Mouse (Mus musculus): Measurements from ENCODE around the gene Ddc. TPM values are rescaled to one million over a fixed set of nuclear protein-coding genes. Genes with fewer than 3 reads are reported as not detected.

Ddc gene
- polyA plus RNA-seq, 1 experiment from 2014 or later: 21.1 TPM

GRCm38 (mm10) chr11:11881026-11881782 is 16.7 kb downstream of the Ddc start:
- no peaks in the 10 kb centered on the region for H3K9me3 ChIP-seq
- ATAC-seq (replicated peaks): no peak
- H3K27ac ChIP-seq: no peak overlapping the region
- no peak overlapping the region for H3K4me2 ChIP-seq
- H3K27me3 ChIP-seq (replicated peaks): no peaks in the 10 kb centered on the region
- H3K4me1 ChIP-seq: peaks cover 22% of the 10 kb centered on the region
- 26% methylated on average over 13 of the region's 13 CpGs for WGBS
- H3K36me3 ChIP-seq (replicated peaks): no peaks in the 10 kb centered on the region
- no peak overlapping the region for H3K4me3 ChIP-seq
- H3K9ac ChIP-seq: no peak overlapping the region

GRCm38 (mm10) chr11:11880351-11880750 is 17.6 kb downstream of the Ddc start:
- 90% methylated on average over 7 of the region's 7 CpGs for WGBS
- no peaks in the 10 kb centered on the region for H3K36me3 ChIP-seq (replicated peaks)
- H3K27me3 ChIP-seq (replicated peaks): no peaks in the 10 kb centered on the region
- H3K4me3 ChIP-seq: no peak overlapping the region
- ATAC-seq (replicated peaks): no peak
- peaks cover 20% of the 10 kb centered on the region for H3K4me1 ChIP-seq
- no peak overlapping the region for H3K9ac ChIP-seq
- H3K27ac ChIP-seq: no peak overlapping the region
- H3K4me2 ChIP-seq: no peak overlapping the region
- no peaks in the 10 kb centered on the region for H3K9me3 ChIP-seq

- H3K27me3 ChIP-seq (replicated peaks): no peaks in the 10 kb centered on the region
- no peaks in the 10 kb centered on the region for H3K9me3 ChIP-seq
- H3K36me3 ChIP-seq (replicated peaks): no peaks in the 10 kb centered on the region
- WGBS: 64% methylated on average over 4 of the region's 4 CpGs
- 0 out of 2 replicates have a peak, but pooled peaks have one; percentile 44 for ATAC-seq (replicated peaks)
- no peak overlapping the region for H3K27ac ChIP-seq
- H3K4me1 ChIP-seq: peaks cover 14% of the 10 kb centered on the region
- H3K4me3 ChIP-seq: no peak overlapping the region
- no peak overlapping the region for H3K9ac ChIP-seq
- no peak overlapping the region for H3K4me2 ChIP-seq
Observed at GRCm38 (mm10) chr11:11879699-11880002, 18.3 kb downstream of the Ddc start.

- 0 out of 2 replicates have a peak overlapping the region, but pooled peaks have one; percentile 9 for H3K27ac ChIP-seq
Observed at GRCm38 (mm10) chr11:11878981-11879698, 18.8 kb downstream of the Ddc start.

GRCm38 (mm10) chr11:11878278-11878980 is 19.5 kb downstream of the Ddc start:
- no peak overlapping the region for H3K4me3 ChIP-seq
- WGBS: 17% methylated on average over 11 of the region's 11 CpGs
- no peaks in the 10 kb centered on the region for H3K36me3 ChIP-seq (replicated peaks)
- no peaks in the 10 kb centered on the region for H3K27me3 ChIP-seq (replicated peaks)
- H3K27ac ChIP-seq: no peak overlapping the region
- no peaks in the 10 kb centered on the region for H3K9me3 ChIP-seq
- no peak for ATAC-seq (replicated peaks)
- no peak overlapping the region for H3K4me2 ChIP-seq
- H3K9ac ChIP-seq: no peak overlapping the region
- peaks cover 15% of the 10 kb centered on the region for H3K4me1 ChIP-seq

More at GRCm38 (mm10) chr11:11878981-11879698, 18.8 kb downstream of the Ddc start:
- no peaks in the 10 kb centered on the region for H3K36me3 ChIP-seq (replicated peaks)
- H3K9ac ChIP-seq: no peak overlapping the region
- 53% methylated on average over 10 of the region's 10 CpGs for WGBS
- H3K4me2 ChIP-seq: no peak overlapping the region
- no peak overlapping the region for H3K4me3 ChIP-seq
- 0 out of 2 replicates have a peak, but pooled peaks have one; percentile 19 for ATAC-seq (replicated peaks)
- H3K9me3 ChIP-seq: no peaks in the 10 kb centered on the region
- H3K27me3 ChIP-seq (replicated peaks): no peaks in the 10 kb centered on the region
- peaks cover 11% of the 10 kb centered on the region for H3K4me1 ChIP-seq

- no peak overlapping the region for H3K27ac ChIP-seq
- no peaks in the 10 kb centered on the region for H3K9me3 ChIP-seq
- H3K4me2 ChIP-seq: no peak overlapping the region
- no peaks in the 10 kb centered on the region for H3K36me3 ChIP-seq (replicated peaks)
- H3K27me3 ChIP-seq (replicated peaks): no peaks in the 10 kb centered on the region
- ATAC-seq (replicated peaks): no peak
- H3K9ac ChIP-seq: no peak overlapping the region
- WGBS: 45% methylated on average over 4 of the region's 4 CpGs
- peaks cover 20% of the 10 kb centered on the region for H3K4me1 ChIP-seq
- no peak overlapping the region for H3K4me3 ChIP-seq
Observed at GRCm38 (mm10) chr11:11877891-11878277, 20.1 kb downstream of the Ddc start.

GRCm38 (mm10) chr11:11876366-11876765 is 21.6 kb downstream of the Ddc start:
- WGBS: 96% methylated on average over 3 of the region's 3 CpGs
- no peaks in the 10 kb centered on the region for H3K27me3 ChIP-seq (replicated peaks)
- H3K4me1 ChIP-seq: peaks cover 24% of the 10 kb centered on the region
- H3K9me3 ChIP-seq: no peaks in the 10 kb centered on the region
- H3K4me3 ChIP-seq: no peak overlapping the region
- ATAC-seq (replicated peaks): no peak
- no peak overlapping the region for H3K9ac ChIP-seq
- H3K27ac ChIP-seq: no peak overlapping the region
- H3K36me3 ChIP-seq (replicated peaks): no peaks in the 10 kb centered on the region
- H3K4me2 ChIP-seq: no peak overlapping the region

- no peak overlapping the region for H3K27ac ChIP-seq
- H3K9ac ChIP-seq: no peak overlapping the region
- H3K4me2 ChIP-seq: no peak overlapping the region
- H3K9me3 ChIP-seq: no peaks in the 10 kb centered on the region
- no peaks in the 10 kb centered on the region for H3K27me3 ChIP-seq (replicated peaks)
- peaks cover 24% of the 10 kb centered on the region for H3K4me1 ChIP-seq
- ATAC-seq (replicated peaks): no peak
- no peak overlapping the region for H3K4me3 ChIP-seq
- no peaks in the 10 kb centered on the region for H3K36me3 ChIP-seq (replicated peaks)
- WGBS: 94% methylated on average over 2 of the region's 2 CpGs
Observed at GRCm38 (mm10) chr11:11875230-11875629, 22.7 kb downstream of the Ddc start.

GRCm38 (mm10) chr11:11873023-11873908 is 24.7 kb downstream of the Ddc start:
- 38% methylated on average over 20 of the region's 20 CpGs for WGBS
- no peaks in the 10 kb centered on the region for H3K27me3 ChIP-seq (replicated peaks)
- no peaks in the 10 kb centered on the region for H3K9me3 ChIP-seq
- no peak overlapping the region for H3K4me2 ChIP-seq
- H3K4me1 ChIP-seq: peaks cover 17% of the 10 kb centered on the region
- H3K9ac ChIP-seq: no peak overlapping the region
- no peak overlapping the region for H3K4me3 ChIP-seq
- 0 out of 2 replicates have a peak, but pooled peaks have one; percentile 15 for ATAC-seq (replicated peaks)
- no peaks in the 10 kb centered on the region for H3K36me3 ChIP-seq (replicated peaks)
- 0 out of 2 replicates have a peak overlapping the region, but pooled peaks have one; percentile 14 for H3K27ac ChIP-seq

GRCm38 (mm10) chr11:11872140-11872795 is 25.7 kb downstream of the Ddc start:
- no peak overlapping the region for H3K4me3 ChIP-seq
- ATAC-seq (replicated peaks): no peak
- H3K4me1 ChIP-seq: peaks cover 25% of the 10 kb centered on the region
- no peaks in the 10 kb centered on the region for H3K9me3 ChIP-seq
- H3K4me2 ChIP-seq: no peak overlapping the region
- H3K36me3 ChIP-seq (replicated peaks): no peaks in the 10 kb centered on the region
- 68% methylated on average over 3 of the region's 3 CpGs for WGBS
- no peaks in the 10 kb centered on the region for H3K27me3 ChIP-seq (replicated peaks)
- H3K27ac ChIP-seq: no peak overlapping the region
- no peak overlapping the region for H3K9ac ChIP-seq

GRCm38 (mm10) chr11:11871197-11871813 is 26.6 kb downstream of the Ddc start:
- 22% methylated on average over 5 of the region's 5 CpGs for WGBS

More at GRCm38 (mm10) chr11:11871197-11871813, 26.6 kb downstream of the Ddc start:
- H3K36me3 ChIP-seq (replicated peaks): no peaks in the 10 kb centered on the region
- no peak for ATAC-seq (replicated peaks)
- H3K4me3 ChIP-seq: no peak overlapping the region
- H3K4me1 ChIP-seq: peaks cover 25% of the 10 kb centered on the region
- H3K27me3 ChIP-seq (replicated peaks): no peaks in the 10 kb centered on the region
- H3K9me3 ChIP-seq: no peaks in the 10 kb centered on the region
- H3K9ac ChIP-seq: no peak overlapping the region
- H3K27ac ChIP-seq: no peak overlapping the region
- no peak overlapping the region for H3K4me2 ChIP-seq
